Mouse (Mus musculus) ovary, postnatal 10 days (tissue): ENCODE measurements around the gene Adam30.
"Not testable (repeated sequence)": the region's sequence is repeated elsewhere in the genome, so short reads cannot be mapped to it uniquely, and the experiment has no call there.

ENCODE experiments used
- DNase-seq: peaks from one replicate; pipeline ENCODE4 v3.0.0; 2022; ENCODE audit warnings: low spot score

Adam30 gene

GRCm38 (mm10) chr3:98160330-98160729 is at the start of gene Adam30:
Adam30 (plus strand) TSS chr3:98160630.
- no peak for DNase-seq

GRCm38 (mm10) chr3:98118252-98118651 is 42.2 kb upstream of the Adam30 start:
- no peak for DNase-seq

- DNase-seq: no peak
These were observed 41.1 kb upstream of the Adam30 start for GRCm38 (mm10) chr3:98119338-98119737.

- no peak for DNase-seq
These were observed 39.5 kb upstream of the Adam30 start for GRCm38 (mm10) chr3:98120884-98121283.

DNA sequence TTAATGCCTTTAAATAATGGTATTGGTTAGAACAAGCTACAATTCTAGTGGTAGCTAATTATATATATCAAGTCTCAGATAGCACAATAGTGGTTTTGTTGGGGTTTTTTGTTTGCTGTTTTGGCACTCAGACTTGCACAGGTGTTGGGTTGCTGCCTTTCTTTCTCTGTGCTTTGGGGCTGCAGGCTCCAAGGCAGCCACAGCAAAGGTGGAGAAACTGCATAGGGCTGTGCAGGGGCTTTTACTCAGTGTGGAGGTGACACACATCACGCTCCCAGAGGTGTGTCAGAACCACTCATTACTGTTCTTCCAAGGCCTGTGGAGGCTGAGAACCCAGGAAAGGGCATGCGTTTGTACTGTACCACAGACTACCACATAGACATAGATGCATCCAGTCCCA is 32.7 kb upstream of the Adam30 start:
- no peak for DNase-seq

DNA sequence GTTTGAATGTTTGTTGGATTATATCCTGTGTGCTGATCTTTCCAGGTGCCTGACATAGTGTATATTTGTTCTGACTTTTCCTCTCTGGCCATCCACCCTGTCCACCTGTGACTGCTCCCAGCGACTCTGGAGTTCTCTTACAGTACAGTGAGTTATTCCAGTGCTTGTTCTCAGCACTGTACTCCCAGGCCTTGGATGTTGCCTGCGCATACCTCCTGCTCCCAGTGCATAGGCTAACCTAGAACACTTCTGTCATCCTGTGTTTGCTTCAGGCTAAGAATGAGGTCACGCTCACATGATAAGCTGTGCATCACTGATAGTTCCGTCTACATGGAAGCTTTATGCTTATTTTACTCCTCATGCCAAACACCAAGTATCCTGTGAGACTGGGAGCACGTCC is 31.7 kb upstream of the Adam30 start:
- DNase-seq: no peak

DNA sequence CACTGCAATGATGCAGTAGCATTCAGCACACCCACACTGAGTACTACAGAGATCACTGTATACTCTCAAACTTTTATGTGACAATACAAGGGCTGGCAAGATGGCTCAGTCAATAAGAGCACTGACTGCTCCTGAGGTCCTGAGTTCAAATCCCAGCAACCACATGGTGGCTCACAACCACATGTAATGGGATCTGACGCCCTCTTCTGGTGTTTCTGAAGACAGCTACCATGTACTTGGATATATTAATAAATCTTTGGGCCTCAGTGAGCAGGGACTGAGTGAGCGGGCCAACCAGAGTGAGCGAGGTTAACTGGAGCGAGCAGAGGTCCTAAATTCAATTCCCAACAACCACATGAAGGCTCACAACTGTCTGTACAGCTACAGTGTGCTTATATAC is 28.3 kb upstream of the Adam30 start:
- not testable (repeated sequence) for DNase-seq

DNA sequence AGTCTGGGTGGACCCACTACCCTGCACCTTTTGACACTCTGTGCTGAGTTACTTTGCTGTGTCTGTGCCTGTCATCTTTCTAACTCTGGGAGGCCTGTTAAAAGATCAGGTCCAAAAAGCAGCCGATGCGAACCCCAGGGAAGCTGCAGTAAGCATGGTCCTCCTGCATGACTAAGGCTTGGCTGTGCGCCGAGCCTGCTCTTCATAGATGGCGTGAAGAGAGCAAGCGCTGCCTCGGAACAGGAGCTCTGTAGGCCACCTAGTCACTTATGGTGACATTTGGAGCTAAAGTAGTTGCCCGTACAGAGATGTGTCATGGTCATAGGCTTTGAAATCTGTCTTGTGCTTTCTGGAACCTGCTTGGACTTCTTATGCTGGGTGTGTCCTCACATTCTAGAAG is 27.8 kb upstream of the Adam30 start:
- no peak for DNase-seq

DNA sequence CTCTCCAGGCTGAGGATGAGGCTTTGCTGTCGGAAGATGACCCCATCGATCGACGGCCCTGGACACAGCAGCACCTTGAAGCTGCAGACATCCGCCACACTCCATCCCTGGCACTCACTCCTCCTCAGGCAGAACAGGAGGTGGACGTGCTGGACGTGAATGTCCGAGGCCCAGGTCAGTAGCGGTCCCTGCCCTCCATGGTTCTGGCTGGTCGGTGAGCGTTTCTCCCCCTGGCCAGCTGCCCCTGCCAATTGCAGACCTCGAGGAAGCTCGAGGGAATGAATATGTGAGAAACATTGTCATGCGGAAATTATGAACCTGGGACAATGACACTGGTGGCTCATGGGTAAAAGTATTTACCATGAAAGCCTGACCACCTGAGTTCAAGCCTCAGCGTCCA is 19.0 kb upstream of the Adam30 start:
- no peak for DNase-seq

DNA sequence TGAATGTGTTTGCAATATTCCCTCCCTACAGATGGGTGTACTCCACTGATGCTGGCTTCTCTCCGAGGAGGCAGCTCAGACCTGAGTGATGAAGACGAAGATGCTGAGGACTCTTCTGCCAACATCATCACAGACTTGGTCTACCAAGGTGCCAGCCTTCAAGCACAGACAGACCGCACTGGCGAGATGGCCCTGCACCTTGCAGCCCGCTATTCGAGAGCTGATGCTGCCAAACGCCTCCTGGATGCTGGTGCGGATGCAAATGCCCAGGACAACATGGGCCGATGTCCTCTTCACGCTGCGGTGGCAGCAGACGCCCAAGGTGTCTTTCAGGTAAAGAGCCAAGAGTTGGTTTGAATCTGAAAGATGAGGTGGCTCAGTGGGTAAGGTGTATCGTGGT is 17.6 kb upstream of the Adam30 start:
- DNase-seq: no peak

- DNase-seq: no peak
These were observed 15.2 kb upstream of the Adam30 start for GRCm38 (mm10) chr3:98145204-98145603.

GRCm38 (mm10) chr3:98146471-98147410 is 13.7 kb upstream of the Adam30 start:
- DNase-seq: no peak

GRCm38 (mm10) chr3:98147706-98148105 is 12.7 kb upstream of the Adam30 start:
- DNase-seq: no peak

DNA sequence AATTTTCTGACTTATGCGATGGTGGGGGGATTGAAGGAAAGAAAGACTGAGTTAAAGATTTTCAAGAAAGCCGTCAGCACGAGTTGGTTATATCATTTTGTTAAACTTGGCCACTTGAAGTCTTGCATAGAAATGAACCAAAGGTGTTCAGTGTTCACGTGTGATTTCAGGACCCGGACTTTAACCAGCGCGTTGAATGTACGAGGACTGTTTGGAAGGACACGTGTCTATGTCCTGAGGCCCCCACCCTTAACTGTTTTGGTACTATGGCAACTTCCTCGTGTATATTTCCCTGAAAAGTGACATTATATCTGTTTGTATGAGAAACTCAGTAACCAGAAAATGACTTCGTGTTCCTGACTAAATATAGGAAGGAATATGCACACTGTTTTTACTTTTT is 10.5 kb upstream of the Adam30 start:
- no peak for DNase-seq

DNA sequence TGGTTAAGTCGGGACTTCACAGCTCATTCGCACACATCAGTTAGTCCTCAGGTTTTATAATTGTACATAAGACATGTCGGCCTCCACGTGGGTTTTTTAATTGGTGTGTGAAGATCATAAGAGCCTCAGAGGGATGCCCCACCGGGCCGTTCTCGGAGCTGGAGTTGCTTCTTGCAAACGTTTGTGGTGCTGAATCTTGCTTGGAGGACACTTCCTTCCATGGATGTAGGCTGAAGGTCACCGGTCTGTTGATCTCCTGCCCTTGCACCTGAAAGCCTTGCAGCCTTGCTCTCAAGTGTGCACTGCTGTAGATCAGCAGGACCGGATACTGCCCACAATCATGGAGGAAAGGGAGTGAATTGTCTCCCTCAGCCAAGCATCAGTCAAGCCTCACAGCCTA is 9.4 kb upstream of the Adam30 start:
- DNase-seq: no peak

DNA sequence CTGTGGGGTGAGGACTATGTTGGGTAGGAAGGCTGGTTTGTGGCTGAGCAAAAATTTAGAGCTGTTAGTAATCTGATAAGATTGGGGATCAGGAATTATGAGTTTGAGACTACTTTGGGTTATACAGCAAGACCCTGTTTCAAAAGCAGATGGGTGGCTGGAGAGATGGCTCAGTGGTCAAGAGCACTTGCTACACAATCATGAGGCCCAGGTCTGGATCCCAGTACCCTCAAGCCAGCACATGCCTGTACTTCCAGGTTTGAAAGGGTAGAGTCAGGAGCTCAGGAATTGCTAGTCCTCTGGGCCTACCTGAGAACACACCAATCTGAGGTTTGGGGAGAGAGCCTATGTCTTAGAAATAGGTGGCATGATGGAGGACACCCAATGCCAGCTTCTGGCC is 7.0 kb upstream of the Adam30 start:
- DNase-seq: no peak

- DNase-seq: no peak
These were observed 4.3 kb upstream of the Adam30 start for GRCm38 (mm10) chr3:98156158-98156557.

GRCm38 (mm10) chr3:98157073-98157472 is 3.4 kb upstream of the Adam30 start:
- no peak for DNase-seq

DNA sequence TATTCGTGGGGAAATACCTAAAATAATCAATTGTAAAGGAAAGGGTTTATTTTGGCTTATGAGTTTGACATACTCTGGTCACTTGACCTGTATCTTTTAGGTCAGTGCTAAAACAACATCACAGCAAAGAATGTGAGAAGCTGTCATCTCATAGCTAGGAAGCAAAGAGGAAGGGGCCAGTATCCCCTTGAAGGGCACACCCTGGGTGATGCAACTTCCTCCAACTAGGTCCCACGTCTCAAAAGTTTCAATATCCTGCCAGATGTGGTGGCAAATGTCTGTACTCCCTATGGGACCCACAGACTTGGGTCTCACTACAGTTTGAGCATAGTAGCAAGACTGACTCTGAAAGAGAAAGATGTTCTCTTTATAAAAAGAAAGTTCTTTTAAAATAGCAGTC is 2.8 kb upstream of the Adam30 start:
- no peak for DNase-seq

DNA sequence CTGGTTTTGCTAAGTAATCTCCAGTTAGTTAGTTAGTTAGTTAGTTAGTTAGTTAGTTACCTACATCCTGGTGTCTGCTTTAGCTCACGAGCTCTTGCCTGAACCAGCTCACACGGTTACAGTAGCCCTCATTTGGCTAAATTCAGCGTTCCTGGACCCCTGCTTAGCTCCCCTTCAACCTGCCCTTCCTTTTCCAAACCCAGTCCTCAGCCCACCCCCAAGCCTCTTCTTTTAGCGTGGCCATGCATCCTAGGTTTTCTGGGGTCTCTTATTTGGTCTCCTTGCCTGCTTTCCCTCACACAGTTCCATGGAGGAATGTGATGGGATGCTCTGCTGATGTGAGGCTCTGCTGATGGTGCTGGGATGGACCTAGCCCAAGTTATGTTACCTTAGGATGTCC is 1.8 kb upstream of the Adam30 start:
- no peak for DNase-seq

DNA sequence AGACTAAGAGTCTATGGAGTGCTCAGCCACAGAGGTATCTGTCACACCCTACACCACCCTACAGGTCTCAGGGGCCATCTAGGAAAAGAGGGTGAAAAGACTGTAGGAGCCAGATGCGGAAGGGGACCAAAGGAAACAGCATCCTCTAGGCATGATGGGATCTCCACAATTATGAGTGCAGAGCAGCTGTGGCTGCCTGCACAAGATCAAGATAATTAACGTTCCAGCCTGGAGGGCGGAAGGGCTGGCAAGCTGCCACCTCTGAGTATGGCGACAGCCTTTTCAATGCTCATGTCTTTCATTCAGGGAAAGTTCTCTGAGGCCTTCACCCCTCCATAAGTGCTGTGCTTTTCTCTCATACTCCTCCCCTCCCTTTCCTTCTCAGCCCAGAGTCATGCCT is 1.1 kb upstream of the Adam30 start:
- no peak for DNase-seq

DNA sequence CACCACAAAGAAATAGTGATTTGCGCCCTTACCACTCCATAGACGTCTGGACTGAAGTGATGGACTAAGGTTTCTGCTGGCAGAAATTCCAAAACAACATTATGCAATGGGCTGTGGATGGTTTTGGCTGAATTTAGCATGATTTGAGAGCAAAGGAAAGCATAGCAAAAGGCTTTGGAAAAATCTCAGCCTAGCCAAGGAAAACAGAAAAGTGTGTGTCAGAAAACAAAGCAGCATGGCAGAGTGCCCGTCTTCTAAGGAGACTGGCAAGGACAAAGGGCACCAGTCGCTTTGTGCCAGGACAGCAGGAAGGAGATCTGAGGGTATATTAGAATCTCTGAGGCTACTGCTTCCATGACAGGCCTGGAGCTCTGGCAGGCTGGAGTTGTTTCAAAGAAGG is 17.9 kb downstream of the Adam30 start:
- DNase-seq: no peak

DNA sequence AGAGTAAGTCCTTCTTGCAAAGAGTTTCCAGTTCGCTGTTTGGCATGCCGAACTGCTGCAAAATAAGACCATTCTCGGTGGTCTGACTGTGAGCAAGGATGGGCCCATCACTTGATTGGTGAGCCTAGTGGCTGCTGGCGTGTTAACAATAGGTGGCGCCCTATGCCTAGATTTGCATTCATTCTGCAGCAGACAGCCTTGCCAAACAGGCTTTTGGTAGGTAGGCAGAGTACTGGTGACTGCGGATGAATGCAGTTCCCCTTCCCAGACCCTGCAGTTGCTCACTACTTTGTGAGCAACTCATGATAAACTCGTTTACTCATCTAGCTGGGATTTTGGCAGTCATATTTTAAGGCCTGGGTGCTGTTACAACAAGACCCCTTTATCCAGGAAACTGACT is 20.4 kb downstream of the Adam30 start:
- DNase-seq: no peak

DNA sequence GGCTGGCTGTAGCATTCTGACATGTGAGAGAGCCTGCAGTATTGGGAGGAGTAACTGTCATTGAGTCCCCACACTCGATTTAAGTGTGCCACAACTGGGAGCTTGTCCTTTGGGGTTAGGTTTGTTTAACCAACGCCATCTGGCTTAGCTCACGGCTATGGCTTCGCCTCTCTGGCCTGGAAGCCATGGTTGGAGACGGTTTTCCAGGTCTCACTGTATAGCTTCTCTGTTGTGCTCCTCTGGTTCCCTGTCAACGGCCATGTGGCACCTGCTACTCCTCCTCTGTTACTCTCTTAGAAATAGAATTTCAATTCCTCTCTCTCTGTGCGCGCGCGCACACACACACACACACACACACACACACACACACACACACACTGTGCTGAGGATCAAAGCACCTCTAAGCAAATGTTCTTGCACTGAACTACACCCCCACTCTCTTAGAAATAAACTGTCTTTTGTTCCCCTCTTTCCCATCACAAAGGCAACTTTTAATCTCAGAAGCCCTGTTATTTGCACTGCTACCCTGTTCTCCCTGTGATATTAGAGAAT is 24.8 kb downstream of the Adam30 start:
- DNase-seq: no peak
